Mouse (Mus musculus) bone marrow, adult 2 months (tissue): ENCODE measurements at regions not wholly inside any gene's neighbourhood (a gene's known extent, or its start where the extent isn't known, plus 50 kb on each side); places are given as distances from the start of the nearest gene placed in this dataset.
"Not testable (repeated sequence)": the region's sequence is repeated elsewhere in the genome, so short reads cannot be mapped to it uniquely, and the experiment has no call there.

Experiments used
- CTCF ChIP-seq: fragments of 200-500 bp; IDR thresholded peaks from 2 replicates; pipeline ENCODE4 v1.5.1; 2011; ENCODE audit warnings: low read length, control low read depth; ENCODE audit not compliant: control insufficient read depth, insufficient read depth
- POLR2A ChIP-seq: fragments of 200-500 bp; IDR thresholded peaks from 2 replicates; pipeline ENCODE4 v1.6.1; 2011; ENCODE audit warnings: low read depth, mild to moderate bottlenecking, control low read depth, low read length, borderline replicate concordance; ENCODE audit not compliant: control insufficient read depth

GRCm38 (mm10) chr6:3200586-3200985, 198.8 kb downstream of the Samd9l start:
- not testable (repeated sequence) for TF ChIP-seq CTCF, POLR2A
